21 mouse cellular contexts compared by ENCODE assay signal in genomic region chr13:17954282-17954681, GRCm38 (mm10). TPM values are rescaled to one million over a fixed set of nuclear protein-coding genes. Genes with fewer than 3 reads are reported as not detected.
A peak's percentile ranks its signal among the peaks of the same experiment; 100 is the strongest.
DNase-seq lines count a peak whose midpoint lies in the region; ATAC-seq lines count a peak whose summit lies in the region.
"Had no signal": no experiment of that assay in that cellular context is flagged by ENCODE, and none has a peak within 500 bp of the region (broad histone marks: within the 10 kb centered on the region; RNA-seq: fewer than 3 reads in every experiment).

No protein-coding gene starts in this region.

- DNase-seq in frontal cortex, postnatal 14 days (ENCODE audit: low spot score in 2 of 2): no peak
- peak; percentile 9 for DNase-seq in telencephalon, adult 2 months (ENCODE audit: low read depth, low spot score)
- DNase-seq in embryo, embryonic 10 days (ENCODE audit: low spot score): no peak
- DNase-seq: adrenal gland, adult 8-10 months; adrenal gland, postnatal 36 days; cerebellum, adult 11-12 months; cerebellum, adult 8-10 months; cerebellum, postnatal 10 days; cerebellum, postnatal 36 days; gastrocnemius, adult 2 months; gastrocnemius, postnatal 14 days; heart, adult 11 months; kidney, adult 2 months had no signal

- 25% methylated on average over 1 of the region's 1 CpGs for WGBS in forebrain, embryonic 13.5 days
- 33% methylated on average over 1 of the region's 1 CpGs for WGBS in forebrain, embryonic 12.5 days

- no peaks in the 10 kb centered on the region for H3K4me1 ChIP-seq in forebrain, embryonic 13.5 days
- H3K4me1 ChIP-seq in forebrain, embryonic 12.5 days: no peaks in the 10 kb centered on the region
- H3K4me1 ChIP-seq: hindbrain, embryonic 12.5 days; hindbrain, embryonic 15.5 days had no signal

- H3K36me3 ChIP-seq in forebrain, embryonic 13.5 days (ENCODE audit: poor library complexity, severe bottlenecking): no peaks in the 10 kb centered on the region
- H3K36me3 ChIP-seq in forebrain, embryonic 12.5 days (replicated peaks): no peaks in the 10 kb centered on the region
- H3K36me3 ChIP-seq: hindbrain, embryonic 12.5 days; hindbrain, embryonic 15.5 days had no signal

- H3K27ac ChIP-seq in forebrain, embryonic 13.5 days: no peak overlapping the region
- H3K27ac ChIP-seq in forebrain, embryonic 12.5 days: no peak overlapping the region
- H3K27ac ChIP-seq: gastrocnemius, adult 2 months; hindbrain, embryonic 12.5 days; hindbrain, embryonic 15.5 days had no signal

- H3K9me3 ChIP-seq in forebrain, embryonic 13.5 days (replicated peaks): no peaks in the 10 kb centered on the region
- H3K9me3 ChIP-seq in forebrain, embryonic 12.5 days: no peaks in the 10 kb centered on the region
- H3K9me3 ChIP-seq: hindbrain, embryonic 12.5 days; hindbrain, embryonic 15.5 days had no signal

- H3K9ac ChIP-seq in forebrain, embryonic 13.5 days: no peak overlapping the region
- no peak overlapping the region for H3K9ac ChIP-seq in forebrain, embryonic 12.5 days
- H3K9ac ChIP-seq: hindbrain, embryonic 12.5 days; hindbrain, embryonic 15.5 days had no signal

- peak; percentile 83 for ATAC-seq in forebrain, embryonic 13.5 days
- ATAC-seq in forebrain, embryonic 12.5 days (ENCODE audit: low FRiP score): no peak
- peak; percentile 62 for ATAC-seq in frontal cortex, adult (ENCODE audit: low TSS enrichment)
- ATAC-seq: activated CD4-positive, CD25-positive, alpha-beta regulatory T cell, adult 4 months; intestine, postnatal 0 days had no signal

- no peak overlapping the region for H3K4me3 ChIP-seq in forebrain, embryonic 13.5 days
- H3K4me3 ChIP-seq in forebrain, embryonic 12.5 days (replicated peaks): no peak overlapping the region
- H3K4me3 ChIP-seq: gastrocnemius, adult 2 months; hindbrain, embryonic 12.5 days; hindbrain, embryonic 15.5 days had no signal

- H3K27me3 ChIP-seq in forebrain, embryonic 13.5 days: no peaks in the 10 kb centered on the region
- H3K27me3 ChIP-seq in forebrain, embryonic 12.5 days: no peaks in the 10 kb centered on the region
- H3K27me3 ChIP-seq: hindbrain, embryonic 12.5 days; hindbrain, embryonic 15.5 days had no signal

- H3K4me2 ChIP-seq in forebrain, embryonic 13.5 days: no peak overlapping the region
- no peak overlapping the region for H3K4me2 ChIP-seq in forebrain, embryonic 12.5 days
- H3K4me2 ChIP-seq: heart, embryonic 11.5 days; hindbrain, embryonic 12.5 days; hindbrain, embryonic 15.5 days had no signal

RNA-seq across cellular contexts. Expression of gene Rala, which starts 10.2 kb away (rescaled TPM):
- 177 and 187 TPM in 2 replicates for polyA plus RNA-seq in forebrain, embryonic 13.5 days (2015; fragmentation: Nextera tagmentation; extraction: Ambion mirVana)
- polyA plus RNA-seq in forebrain, embryonic 12.5 days (2016; fragmentation: Nextera tagmentation; extraction: Ambion mirVana): 134 and 141 TPM in 2 replicates

RNA-seq across cellular contexts. Expression of gene Yae1d1, which starts 38.9 kb away (rescaled TPM):
- polyA plus RNA-seq in forebrain, embryonic 13.5 days (2015; fragmentation: Nextera tagmentation; extraction: Ambion mirVana): 118 and 119 TPM in 2 replicates
- 95.0 and 101 TPM in 2 replicates for polyA plus RNA-seq in forebrain, embryonic 12.5 days (2016; fragmentation: Nextera tagmentation; extraction: Ambion mirVana)
